Mouse (Mus musculus) brown adipose tissue, adult 24 weeks (tissue): Measurements from ENCODE around the gene Dhx32. TPM values are rescaled to one million over a fixed set of nuclear protein-coding genes. Genes with fewer than 3 reads are reported as not detected.

Experiments
- H3K27ac ChIP-seq: fragments of 200-500 bp; replicated peaks from 2 replicates; pipeline ENCODE4 v1.5.1; 2012; ENCODE audit warnings: low read depth, mild to moderate bottlenecking, low read length
- H3K4me1 ChIP-seq: fragments of 200-500 bp; 2 replicates; pipeline ENCODE4 v1.6.1; 2012; ENCODE audit warnings: low read length, mixed read lengths; ENCODE audit not compliant: control insufficient read depth, insufficient read depth, insufficient read length
- H3K4me3 ChIP-seq: fragments of 200-500 bp; 2 replicates; pipeline ENCODE4 v1.5.1; 2012; ENCODE audit warnings: low read depth, mild to moderate bottlenecking, low read length, moderate library complexity; ENCODE audit not compliant: insufficient read depth
- polyA plus RNA-seq: library from polyadenylated mRNA; stranded (reverse); fragments of >200 nt; gene quantifications from 2 replicates; pipeline ENCODE4 v1.2.4, GENCODE M21; 2012; ENCODE audit not compliant: missing spikeins, insufficient read depth, insufficient read length

Dhx32 gene
- polyA plus RNA-seq, 1 experiment, result 47.2 TPM

GRCm38 (mm10) chr7:133788147-133788546 lies 5.6 kb upstream of the Dhx32 start:
- Histone ChIP-seq H3K4me3 (no peak overlapping the region), H3K27ac (no peak overlapping the region), H3K4me1 (no peaks in the 10 kb centered on the region)

GRCm38 (mm10) chr7:133787571-133787970 lies 5.0 kb upstream of the Dhx32 start:
- H3K4me1 ChIP-seq, result no peaks in the 10 kb centered on the region
- no peak overlapping the region for H3K4me3 ChIP-seq
- no peak overlapping the region for H3K27ac ChIP-seq

GRCm38 (mm10) chr7:133781991-133782390 lies 535 bp downstream of the Dhx32 start:
- 0 out of 2 replicates have a peak overlapping the region, but pooled peaks have one; percentile 21 for H3K27ac ChIP-seq
- no peaks in the 10 kb centered on the region for H3K4me1 ChIP-seq
- H3K4me3 ChIP-seq, result peak overlapping the region; percentile 27; the same call in 1 of the 2 replicates

GRCm38 (mm10) chr7:133781583-133781982 lies 943 bp downstream of the Dhx32 start:
- Histone ChIP-seq H3K4me1 (no peaks in the 10 kb centered on the region), H3K27ac (no peak overlapping the region), H3K4me3 (no peak overlapping the region; the same call in 1 of the 2 replicates)

GRCm38 (mm10) chr7:133776626-133776996 lies 5.9 kb downstream of the Dhx32 start, which contains the start of gene Fank1:
Gene Fank1 (plus strand): TSS chr7:133776861.
- peaks cover 14% of the 10 kb centered on the region for H3K4me1 ChIP-seq

GRCm38 (mm10) chr7:133775796-133776625 lies 6.5 kb downstream of the Dhx32 start:
- Histone ChIP-seq H3K27ac (peak overlapping the region; percentile 33), H3K4me3 (peak overlapping the region; percentile 94), H3K4me1 (peaks cover 14% of the 10 kb centered on the region)

More at GRCm38 (mm10) chr7:133776626-133776996, 5.9 kb downstream of the Dhx32 start, which contains the start of gene Fank1:
- Histone ChIP-seq H3K27ac (peak within 1 kb of the TSS; percentile 33), H3K4me3 (peak within 1 kb of the TSS; percentile 94)

GRCm38 (mm10) chr7:133775179-133775578 lies 7.3 kb downstream of the Dhx32 start:
- Histone ChIP-seq H3K4me1 (peaks cover 14% of the 10 kb centered on the region), H3K27ac (no peak overlapping the region), H3K4me3 (peak overlapping the region; percentile 94)

GRCm38 (mm10) chr7:133768517-133768916 lies 14.0 kb downstream of the Dhx32 start:
- H3K27ac ChIP-seq, result no peak overlapping the region
- no peak overlapping the region for H3K4me3 ChIP-seq
- no peaks in the 10 kb centered on the region for H3K4me1 ChIP-seq

GRCm38 (mm10) chr7:133768027-133768426 lies 14.5 kb downstream of the Dhx32 start:
- H3K4me1 ChIP-seq, result no peaks in the 10 kb centered on the region
- no peak overlapping the region for H3K27ac ChIP-seq
- no peak overlapping the region for H3K4me3 ChIP-seq

- Histone ChIP-seq H3K4me1 (no peaks in the 10 kb centered on the region), H3K27ac (no peak overlapping the region; the same call in 1 of the 2 replicates), H3K4me3 (no peak overlapping the region)
Measured at GRCm38 (mm10) chr7:133765849-133766243, 16.7 kb downstream of the Dhx32 start.

- Histone ChIP-seq H3K4me1 (no peaks in the 10 kb centered on the region), H3K4me3 (no peak overlapping the region), H3K27ac (no peak overlapping the region)
Measured at GRCm38 (mm10) chr7:133765240-133765848, 17.2 kb downstream of the Dhx32 start.

- Histone ChIP-seq H3K4me3 (no peak overlapping the region), H3K27ac (no peak overlapping the region), H3K4me1 (no peaks in the 10 kb centered on the region)
Measured at GRCm38 (mm10) chr7:133764425-133764824, 18.1 kb downstream of the Dhx32 start.

- H3K27ac ChIP-seq, result no peak overlapping the region
- no peaks in the 10 kb centered on the region for H3K4me1 ChIP-seq
- H3K4me3 ChIP-seq, result no peak overlapping the region
Measured at GRCm38 (mm10) chr7:133762696-133763095, 19.8 kb downstream of the Dhx32 start.

GRCm38 (mm10) chr7:133759611-133760353 lies 22.7 kb downstream of the Dhx32 start:
- no peak overlapping the region for H3K27ac ChIP-seq
- no peak overlapping the region for H3K4me3 ChIP-seq
- no peaks in the 10 kb centered on the region for H3K4me1 ChIP-seq

- H3K4me3 ChIP-seq, result no peak overlapping the region
- no peaks in the 10 kb centered on the region for H3K4me1 ChIP-seq
- no peak overlapping the region for H3K27ac ChIP-seq
Measured at GRCm38 (mm10) chr7:133758716-133759115, 23.8 kb downstream of the Dhx32 start.
